Mouse (Mus musculus): ENCODE results near the gene Gm10197.

- TF ChIP-seq CTCF (IDR thresholded peaks at IDR 0.05; ENCODE audit: extremely low read depth, insufficient read depth, low read length) (no peak), POLR2A (IDR thresholded peaks at IDR 0.05; ENCODE audit: extremely low read depth, insufficient read depth, low read length) (no peak)
Observed at GRCm38 (mm10) chr19:53405810-53406209, 34.2 kb upstream of the Gm10197 start.
